In the genomic region with DNA sequence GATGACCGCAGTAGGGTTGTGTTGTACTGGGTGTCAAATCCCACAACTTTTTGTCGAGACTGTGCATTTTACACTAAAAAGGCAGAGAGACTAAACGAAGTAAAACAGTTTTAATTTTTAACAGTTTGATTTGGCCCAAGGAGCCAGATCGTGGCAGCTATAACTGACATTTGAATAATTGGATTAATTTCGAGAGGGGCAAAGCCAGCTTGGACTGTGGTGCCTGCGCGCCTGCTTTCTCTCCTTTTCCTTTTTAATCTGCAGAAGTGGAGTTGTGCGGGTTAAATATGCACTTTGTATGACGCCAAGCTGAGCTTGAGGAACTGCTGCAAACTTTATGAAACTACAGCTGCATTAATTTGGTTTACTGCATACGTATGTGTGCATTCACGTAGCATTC, we compare ENCODE assay signal across 8 mouse cellular contexts.
"Had no signal": no experiment of that assay in that cellular context is flagged by ENCODE, and none has a peak within 500 bp of the region (broad histone marks: within the 10 kb centered on the region; RNA-seq: fewer than 3 reads in every experiment).

No protein-coding gene starts in this region.

- H3K27ac ChIP-seq: kidney, postnatal 0 days; limb, embryonic 13.5 days; liver, embryonic 14.5 days; neural tube, embryonic 13.5 days; stomach, postnatal 0 days had no signal

- H3K36me3 ChIP-seq: limb, embryonic 13.5 days; neural tube, embryonic 13.5 days had no signal

- DNase-seq: kidney, adult 9 months; lung, adult 18-20 months; thymus, postnatal 4 days had no signal

- H3K9me3 ChIP-seq: limb, embryonic 13.5 days; neural tube, embryonic 13.5 days had no signal

- H3K9ac ChIP-seq: limb, embryonic 13.5 days; liver, embryonic 14.5 days; neural tube, embryonic 13.5 days had no signal

- H3K4me3 ChIP-seq: limb, embryonic 13.5 days; neural tube, embryonic 13.5 days had no signal

- H3K4me2 ChIP-seq: limb, embryonic 13.5 days; neural tube, embryonic 13.5 days had no signal
